Mouse (Mus musculus) cortical plate, adult 2 months (tissue): Measurements from ENCODE around the gene Map4k1.

Experiments
- CTCF ChIP-seq: fragments of 200-500 bp; IDR thresholded peaks from 2 replicates; pipeline ENCODE4 v1.5.1; 2011; ENCODE audit warnings: mild to moderate bottlenecking, control low read depth, low read length; ENCODE audit not compliant: insufficient read depth; ENCODE audit errors: extremely low read depth
- POLR2A ChIP-seq: fragments of 200-500 bp; IDR thresholded peaks from 2 replicates; pipeline ENCODE4 v1.6.1; 2011; ENCODE audit warnings: mild to moderate bottlenecking, low read length, control low read depth; ENCODE audit not compliant: insufficient read depth; ENCODE audit errors: extremely low read depth

- TF ChIP-seq POLR2A (no peak), CTCF (no peak)
Observed at GRCm38 (mm10) chr7:29031641-29032040, 49.8 kb downstream of the Map4k1 start.
